Mouse (Mus musculus): Measurements from ENCODE around the gene Klc4. TPM values are rescaled to one million over a fixed set of nuclear protein-coding genes. Genes with fewer than 3 reads are reported as not detected.

The Klc4 gene
- total RNA-seq (2021) = 10 to 100 TPM; 25.9 to 26.8 TPM
- long read RNA-seq, experiment 1, transcript Klc4-202 (16 exons, 2,313 nt) = major isoform, 8 of 35 reads
- long read RNA-seq, experiment 1, partial matches to known transcripts = 15 of 35 reads
- long read RNA-seq, experiment 1, other reads (novel, unspliced or antisense) = 11 of 35 reads
- long read RNA-seq, experiment 2, partial matches to known transcripts = 7 of 22 reads
- long read RNA-seq, experiment 2, other reads (novel, unspliced or antisense) = 11 of 22 reads

GRCm38 (mm10) chr17:46645561-46646321 is at the start of gene Klc4, which contains the start of gene Mrpl2:
TSS of gene Klc4 (minus strand) at chr17:46646022.
TSS of gene Mrpl2 (plus strand) at chr17:46646229.
- DNase-seq = peak; percentile 98 to 99

GRCm38 (mm10) chr17:46694517-46695063 is 48.8 kb upstream of the Klc4 start:
- DNase-seq = no peak

GRCm38 (mm10) chr17:46691390-46691789 is 45.6 kb upstream of the Klc4 start:
- DNase-seq = no peak

GRCm38 (mm10) chr17:46690665-46691064 is 44.8 kb upstream of the Klc4 start:
- DNase-seq = no peak

GRCm38 (mm10) chr17:46685913-46686312 is 40.1 kb upstream of the Klc4 start:
- no peak for DNase-seq

GRCm38 (mm10) chr17:46682654-46683389 is 37.0 kb upstream of the Klc4 start:
- DNase-seq = no peak

GRCm38 (mm10) chr17:46681466-46682118 is 35.8 kb upstream of the Klc4 start:
- DNase-seq = no peak

GRCm38 (mm10) chr17:46680760-46681373 is 35.0 kb upstream of the Klc4 start, which contains the start of gene Klhdc3:
TSS of gene Klhdc3 (minus strand) at chr17:46680914.
- peak; percentile 97 to 99 for DNase-seq

- peak in 1 of 2 experiments; percentile 68 for DNase-seq
Measured at GRCm38 (mm10) chr17:46679843-46680759, 34.3 kb upstream of the Klc4 start.

GRCm38 (mm10) chr17:46678911-46679310 is 33.1 kb upstream of the Klc4 start:
- peak; percentile 53 to 56 for DNase-seq

GRCm38 (mm10) chr17:46678416-46678815 is 32.6 kb upstream of the Klc4 start, which contains the start of gene Mea1:
TSS of gene Mea1 (plus strand) at chr17:46678793.
- peak; percentile 51 to 54 for DNase-seq

- DNase-seq = no peak
Measured at GRCm38 (mm10) chr17:46674530-46675283, 28.9 kb upstream of the Klc4 start.

GRCm38 (mm10) chr17:46673850-46674529 is 28.2 kb upstream of the Klc4 start, which contains the start of gene Rrp36:
TSS of gene Rrp36 (minus strand) at chr17:46674352.
- DNase-seq = peak; percentile 96

GRCm38 (mm10) chr17:46669911-46670310 is 24.1 kb upstream of the Klc4 start:
- DNase-seq = no peak

GRCm38 (mm10) chr17:46667712-46668111 is 21.9 kb upstream of the Klc4 start:
- peak; percentile 46 to 70 for DNase-seq

GRCm38 (mm10) chr17:46662730-46663129 is 16.9 kb upstream of the Klc4 start:
- peak; percentile 51 to 79 for DNase-seq

GRCm38 (mm10) chr17:46661981-46662380 is 16.2 kb upstream of the Klc4 start:
- no peak for DNase-seq

GRCm38 (mm10) chr17:46661351-46661750 is 15.5 kb upstream of the Klc4 start:
- no peak for DNase-seq

- no peak for DNase-seq
Measured at GRCm38 (mm10) chr17:46656054-46656453, 10.2 kb upstream of the Klc4 start.
